Mouse (Mus musculus): ENCODE data around the gene Speer4a.
"Not testable (repeated sequence)": the region's sequence is repeated elsewhere in the genome, so short reads cannot be mapped to it uniquely, and the experiment has no call there.

Gene Speer4a

DNA sequence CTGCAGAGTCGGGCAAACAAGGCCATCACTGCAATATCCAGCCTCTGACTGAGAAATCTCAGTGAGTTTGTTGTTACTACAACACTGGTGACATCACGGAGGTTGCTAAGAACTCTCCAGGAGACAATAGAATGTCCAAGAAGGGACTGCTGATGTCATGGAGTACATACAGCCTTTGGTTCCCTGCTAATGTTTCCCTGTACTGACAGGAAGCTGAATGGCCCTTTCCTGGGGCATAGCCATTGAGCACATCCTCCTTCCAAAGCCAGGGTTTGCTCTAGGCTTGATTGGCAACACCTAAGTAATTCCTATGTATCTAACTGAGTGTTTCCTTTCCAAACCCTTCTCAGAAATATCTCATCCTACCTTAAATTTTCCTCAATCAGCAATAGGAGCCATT lies at the start of gene Speer4a:
Speer4a (minus strand) TSS at position 101 of the 400 bp plus-strand sequence.
- not testable (repeated sequence) for DNase-seq (ENCODE audit: low spot score)

DNA sequence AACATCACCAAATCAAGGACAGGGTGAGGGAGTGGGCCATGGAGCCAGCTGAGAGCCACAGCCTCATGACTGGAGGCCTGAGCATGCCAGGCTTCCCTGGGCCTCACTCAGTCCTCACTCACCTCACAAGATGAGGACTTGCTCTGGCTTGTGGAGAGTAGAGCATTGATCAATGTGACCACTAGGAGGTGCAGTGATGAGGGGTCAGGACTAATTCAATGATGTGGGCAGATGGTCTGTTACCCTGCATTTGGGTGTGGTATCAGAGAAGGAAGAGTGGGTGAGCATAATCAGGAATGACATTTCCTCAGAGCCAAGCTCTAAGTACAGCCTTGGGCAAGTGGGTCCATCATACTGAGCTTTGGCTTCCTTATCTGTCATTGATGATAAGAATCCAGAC lies 39.7 kb upstream of the Speer4a start:
- DNase-seq (ENCODE audit: low spot score): not testable (repeated sequence)

DNA sequence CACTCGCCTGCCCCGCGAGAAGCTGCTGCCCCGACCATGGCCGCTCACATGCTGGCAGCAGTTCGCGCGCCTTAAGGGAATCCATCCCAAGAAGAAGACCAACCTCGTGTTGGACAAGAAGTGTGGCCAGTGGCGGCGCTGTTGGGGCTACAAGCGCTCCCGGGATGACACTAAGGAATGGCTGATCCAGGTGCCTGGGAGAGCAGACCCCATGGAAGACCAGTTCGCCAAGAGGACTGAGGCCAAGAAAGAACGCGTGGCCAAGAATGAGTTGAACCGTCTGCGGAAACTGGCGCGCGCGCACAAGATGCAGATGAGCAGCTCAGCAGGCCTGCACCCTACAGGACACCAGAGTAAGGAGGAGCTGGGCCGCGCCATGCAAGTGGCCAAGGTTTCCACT lies 31.4 kb upstream of the Speer4a start:
- no peak for DNase-seq (ENCODE audit: low spot score)

DNA sequence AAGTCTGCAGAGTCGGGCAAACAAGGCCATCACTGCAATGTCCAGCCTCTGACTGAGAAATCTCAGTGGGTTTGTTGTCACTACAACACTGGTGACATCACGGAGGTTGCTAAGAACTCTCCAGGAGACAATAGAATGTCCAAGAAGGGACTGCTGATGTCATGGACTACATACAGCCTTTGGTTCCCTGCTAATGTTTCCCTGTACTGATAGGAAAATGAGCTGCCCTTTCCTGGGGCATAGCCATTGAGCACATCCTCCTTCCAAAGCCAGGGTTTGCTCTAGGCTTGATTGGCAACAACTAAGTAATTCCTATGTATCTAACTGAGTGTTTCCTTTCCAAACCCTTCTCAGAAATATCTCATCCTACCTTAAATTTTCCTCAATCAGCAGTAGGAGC lies 19.1 kb upstream of the Speer4a start, which contains the start of gene Gm7347:
Gm7347 (minus strand) TSS at position 101 of the 400 bp plus-strand sequence.
- DNase-seq (ENCODE audit: low spot score): not testable (repeated sequence)

DNA sequence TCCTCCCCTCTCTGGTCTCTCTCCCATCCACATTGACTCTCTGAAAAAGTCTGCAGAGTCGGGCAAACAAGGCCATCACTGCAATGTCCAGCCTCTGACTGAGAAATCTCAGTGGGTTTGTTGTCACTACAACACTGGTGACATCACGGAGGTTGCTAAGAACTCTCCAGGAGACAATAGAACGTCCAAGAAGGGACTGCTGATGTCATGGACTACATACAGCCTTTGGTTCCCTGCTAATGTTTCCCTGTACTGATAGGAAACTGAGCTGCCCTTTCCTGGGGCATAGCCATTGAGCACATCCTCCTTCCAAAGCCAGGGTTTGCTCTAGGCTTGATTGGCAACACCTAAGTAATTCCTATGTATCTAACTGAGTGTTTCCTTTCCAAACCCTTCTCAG lies 16.5 kb downstream of the Speer4a start, which contains the start of gene Gm5862:
Gm5862 (minus strand) TSS at position 101 of the 400 bp plus-strand sequence.
- not testable (repeated sequence) for DNase-seq (ENCODE audit: low spot score)

DNA sequence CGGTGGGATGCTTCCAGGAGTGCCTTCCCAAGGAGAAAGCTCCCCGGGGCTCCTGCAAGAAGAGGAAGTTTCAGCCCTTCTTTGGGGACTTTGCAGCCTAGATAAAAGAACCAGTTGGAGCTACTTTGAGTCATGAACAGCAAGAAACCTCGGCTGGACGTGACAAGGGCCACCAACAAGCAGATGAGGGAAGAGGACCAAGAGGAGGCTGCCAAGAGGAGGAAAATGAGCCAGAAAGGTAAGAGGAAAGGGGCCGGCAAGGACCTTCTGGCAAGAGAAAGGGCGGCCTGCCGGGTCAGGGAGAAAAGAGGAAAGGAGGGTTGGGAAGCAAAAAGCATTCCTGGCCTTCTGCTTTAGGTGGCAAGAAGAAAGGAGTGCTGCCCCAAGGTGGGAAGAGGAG lies 31.7 kb downstream of the Speer4a start:
- not testable (repeated sequence) for DNase-seq (ENCODE audit: low spot score)

DNA sequence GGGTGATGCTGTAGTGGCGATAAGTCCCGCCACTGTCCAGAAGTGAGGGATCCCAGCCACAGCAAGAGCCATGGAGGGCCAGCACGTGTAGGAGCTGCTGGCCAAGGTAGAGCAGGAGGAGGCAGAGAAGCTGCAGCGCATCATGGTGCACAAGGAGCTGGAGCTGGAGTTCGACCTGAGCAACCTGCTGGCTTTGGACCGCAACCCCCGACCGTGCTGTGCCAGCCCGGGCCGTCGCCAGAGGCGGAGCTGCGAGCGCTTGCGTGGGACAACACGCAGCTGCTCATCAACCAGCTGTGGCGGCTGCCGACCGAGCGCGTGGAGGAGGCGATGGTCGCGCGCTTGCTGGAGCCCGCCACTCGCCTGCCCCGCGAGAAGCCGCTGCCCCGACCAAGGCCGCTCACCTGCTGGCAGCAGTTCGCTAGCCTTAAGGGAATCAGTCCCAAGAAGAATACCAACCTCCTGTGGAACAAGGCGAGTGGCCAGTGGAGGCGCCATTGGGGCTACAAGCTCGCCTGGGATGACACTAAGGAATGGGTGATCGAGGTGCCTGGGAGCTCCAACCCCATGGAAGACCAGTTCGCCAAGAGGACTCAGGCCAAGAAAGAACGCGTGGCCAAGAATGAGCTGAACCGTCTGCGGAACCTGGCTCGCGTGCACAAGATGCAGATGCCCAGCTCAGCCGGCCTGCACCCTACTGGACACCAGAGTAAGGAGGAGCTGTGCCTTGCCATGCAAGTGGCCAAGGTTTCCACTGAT lies 32.2 kb downstream of the Speer4a start:
- not testable (repeated sequence) for DNase-seq (ENCODE audit: low spot score)

DNA sequence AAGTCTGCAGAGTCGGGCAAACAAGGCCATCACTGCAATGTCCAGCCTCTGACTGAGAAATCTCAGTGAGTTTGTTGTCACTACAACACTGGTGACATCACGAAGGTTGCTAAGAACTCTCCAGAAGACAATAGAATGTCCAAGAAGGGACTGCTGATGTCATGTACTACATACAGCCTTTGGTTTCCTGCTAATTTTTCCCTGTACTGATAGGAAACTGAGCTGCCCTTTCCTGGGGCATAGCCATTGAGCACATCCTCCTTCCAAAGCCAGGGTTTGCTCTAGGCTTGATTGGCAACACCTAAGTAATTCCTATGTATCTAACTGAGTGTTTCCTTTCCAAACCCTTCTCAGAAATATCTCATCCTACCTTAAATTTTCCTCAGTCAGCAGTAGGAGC lies 34.7 kb downstream of the Speer4a start, which contains the start of gene Gm1979:
Gm1979 (minus strand) TSS at position 101 of the 400 bp plus-strand sequence.
- not testable (repeated sequence) for DNase-seq (ENCODE audit: low spot score)

DNA sequence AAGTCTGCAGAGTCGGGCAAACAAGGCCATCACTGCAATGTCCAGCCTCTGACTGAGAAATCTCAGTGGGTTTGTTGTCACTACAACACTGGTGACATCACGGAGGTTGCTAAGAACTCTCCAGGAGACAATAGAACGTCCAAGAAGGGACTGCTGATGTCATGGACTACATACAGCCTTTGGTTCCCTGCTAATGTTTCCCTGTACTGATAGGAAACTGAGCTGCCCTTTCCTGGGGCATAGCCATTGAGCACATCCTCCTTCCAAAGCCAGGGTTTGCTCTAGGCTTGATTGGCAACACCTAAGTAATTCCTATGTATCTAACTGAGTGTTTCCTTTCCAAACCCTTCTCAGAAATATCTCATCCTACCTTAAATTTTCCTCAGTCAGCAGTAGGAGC lies 50.8 kb downstream of the Speer4a start, which contains the start of gene Gm21698:
Gm21698 (minus strand) TSS at position 101 of the 400 bp plus-strand sequence.
- not testable (repeated sequence) for DNase-seq (ENCODE audit: low spot score)
